Mouse (Mus musculus): ENCODE data around the gene Cdc5l.

DNA sequence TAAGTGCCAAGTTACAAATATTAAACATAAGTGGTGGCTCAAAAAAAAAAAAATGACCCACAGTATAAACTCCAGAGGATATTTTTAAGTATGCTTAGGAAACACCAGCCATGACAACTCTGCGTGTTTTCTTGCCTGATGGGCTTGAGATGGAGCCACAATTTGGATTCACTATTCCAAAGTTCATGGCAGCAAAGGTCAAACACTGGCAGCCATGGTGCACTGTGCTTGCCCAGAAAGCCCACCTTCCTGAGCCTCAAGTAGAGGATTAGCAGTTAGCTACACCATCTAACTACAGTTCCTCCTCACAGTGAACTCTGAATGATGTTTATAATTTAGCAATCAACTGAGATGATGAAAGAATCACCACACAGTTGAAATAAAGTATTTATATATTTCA lies 31.4 kb downstream of the Cdc5l start:
- no peak for TF ChIP-seq CTCF (IDR thresholded peaks at IDR 0.05; ENCODE audit: control insufficient read depth, insufficient read depth, low read length)
- no peak for TF ChIP-seq POLR2A (IDR thresholded peaks at IDR 0.05; ENCODE audit: borderline replicate concordance, control insufficient read depth, low read depth, low read length)
